Mouse (Mus musculus) heart, embryonic 10.5 days (tissue): ENCODE results near the gene Scrn2. TPM values are rescaled to one million over a fixed set of nuclear protein-coding genes. Genes with fewer than 3 reads are reported as not detected.

ENCODE experiments used
- DNase-seq: peaks from one replicate; pipeline ENCODE4 v3.0.0-alpha.2; 2017; ENCODE audit warnings: low spot score
- H3K27ac ChIP-seq: fragments of 300-500 bp; sonication (generic); 2 replicates; pipeline ENCODE4 v1.5.1; 2016; ENCODE audit warnings: mild to moderate bottlenecking
- H3K27me3 ChIP-seq: fragments of 300-500 bp; sonication (generic); 2 replicates; pipeline ENCODE4 v1.6.1; 2016; ENCODE audit warnings: mild to moderate bottlenecking; ENCODE audit not compliant: poor library complexity, insufficient read depth, severe bottlenecking
- H3K36me3 ChIP-seq: fragments of 300-500 bp; sonication (generic); 2 replicates; pipeline ENCODE4 v1.6.1; 2016; ENCODE audit warnings: mild to moderate bottlenecking, moderate library complexity
- H3K4me1 ChIP-seq: fragments of 300-500 bp; sonication (generic); 2 replicates; pipeline ENCODE4 v1.6.1; 2016; ENCODE audit warnings: mild to moderate bottlenecking
- H3K4me3 ChIP-seq: fragments of 300-500 bp; sonication (generic); 2 replicates; pipeline ENCODE4 v1.5.1; 2016; ENCODE audit warnings: mild to moderate bottlenecking, moderate library complexity
- H3K9me3 ChIP-seq: fragments of 300-500 bp; sonication (generic); 2 replicates; pipeline ENCODE4 v1.6.1; 2016; ENCODE audit warnings: mild to moderate bottlenecking, moderate library complexity
- WGBS: fragments of 180-500 bp; shearing (Covaris S2); methylation state at CpG from one replicate; pipeline ENCODE4 v1.1.7; 2016; 5-methylcytosine and 5-hydroxymethylcytosine counted together
- polyA plus RNA-seq: library from polyadenylated mRNA; unstranded; fragments of >200 nt; fragmentation: Nextera tagmentation; extraction: Ambion mirVana; gene quantifications from 2 replicates; pipeline ENCODE4 v1.2.1, GENCODE M21; 2016

Gene Scrn2
- polyA plus RNA-seq, 1 experiment from 2014 or later, result 30.0 TPM

DNA sequence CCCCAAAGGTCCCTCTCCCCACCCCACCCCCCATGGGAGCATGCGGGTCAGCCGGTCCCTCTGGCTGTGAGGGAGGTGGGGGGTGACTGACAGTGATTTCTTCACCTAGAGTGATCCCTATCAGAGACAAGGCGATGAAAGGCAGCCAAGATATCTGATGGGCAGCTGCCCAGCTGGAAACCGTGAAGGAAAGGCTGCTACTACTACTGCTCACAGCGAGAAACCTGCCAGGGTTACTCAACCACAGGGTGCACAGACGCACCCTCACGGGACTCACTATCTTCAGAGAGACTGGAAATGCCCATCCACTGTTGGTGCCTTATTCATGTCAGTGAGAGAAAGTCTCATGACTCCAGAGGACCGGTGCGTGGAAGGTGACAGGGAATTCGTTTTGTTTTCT, 4.8 kb upstream of the Scrn2 start:
- H3K9me3 ChIP-seq, result no peaks in the 10 kb centered on the region
- no peak overlapping the region for H3K4me3 ChIP-seq
- no peak for DNase-seq
- H3K4me1 ChIP-seq, result peaks cover 33% of the 10 kb centered on the region
- 7% methylated on average over 10 of the region's 10 CpGs for WGBS
- 0 out of 2 replicates have a peak overlapping the region, but pooled peaks have one; percentile 3 for H3K27ac ChIP-seq
- peaks cover 55% of the 10 kb centered on the region for H3K27me3 ChIP-seq
- no peaks in the 10 kb centered on the region for H3K36me3 ChIP-seq

- no peaks in the 10 kb centered on the region for H3K9me3 ChIP-seq
- no peaks in the 10 kb centered on the region for H3K36me3 ChIP-seq
- peaks cover 41% of the 10 kb centered on the region for H3K4me1 ChIP-seq
- H3K27ac ChIP-seq, result peak overlapping the region; percentile 82
- peak; percentile 94 for DNase-seq
- WGBS, result 2% methylated on average over 17 of the region's 17 CpGs
- H3K27me3 ChIP-seq, result peaks cover 47% of the 10 kb centered on the region
- H3K4me3 ChIP-seq, result peak overlapping the region; percentile 50
Observed at GRCm38 (mm10) chr11:97025721-97026344, 3.9 kb upstream of the Scrn2 start.

DNA sequence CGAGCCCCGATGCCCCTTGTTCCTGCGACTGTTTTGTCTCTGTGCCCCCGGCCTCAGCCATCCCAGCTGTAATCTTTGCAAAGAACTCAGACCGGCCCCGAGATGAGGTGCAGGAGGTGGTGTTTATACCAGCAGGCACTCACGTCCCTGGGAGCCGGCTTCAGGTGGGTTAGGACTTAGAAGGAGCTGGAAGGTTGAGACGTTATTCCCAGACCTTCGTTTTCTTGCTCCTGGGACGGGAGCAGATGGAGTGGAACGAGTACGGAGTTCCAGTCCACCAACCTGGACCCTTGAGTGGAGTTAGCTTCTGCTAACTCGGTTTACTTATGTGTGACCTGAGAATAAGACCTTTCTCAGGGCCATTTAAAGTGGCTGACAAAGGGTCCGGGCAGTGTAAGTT, 688 bp downstream of the Scrn2 start:
- Histone ChIP-seq H3K27ac (peak overlapping the region; percentile 89), H3K27me3 (peaks cover 16% of the 10 kb centered on the region; the same call in 1 of the 2 replicates), H3K4me3 (peak overlapping the region; percentile 76), H3K4me1 (peaks cover 28% of the 10 kb centered on the region), H3K9me3 (no peaks in the 10 kb centered on the region), H3K36me3 (peaks cover 21% of the 10 kb centered on the region)
- DNase-seq, result no peak
- WGBS, result 28% methylated on average over 15 of the region's 15 CpGs

GRCm38 (mm10) chr11:97031977-97032376, 2.2 kb downstream of the Scrn2 start:
- Histone ChIP-seq H3K27ac (no peak overlapping the region; the same call in 1 of the 2 replicates), H3K9me3 (no peaks in the 10 kb centered on the region), H3K4me3 (no peak overlapping the region), H3K36me3 (peaks cover 21% of the 10 kb centered on the region), H3K27me3 (0 out of 2 replicates have a peak, but pooled peaks cover 20% of the 10 kb centered on the region), H3K4me1 (peaks cover 20% of the 10 kb centered on the region)
- no peak for DNase-seq
- WGBS, result 65% methylated on average over 12 of the region's 12 CpGs

GRCm38 (mm10) chr11:97032499-97032898, 2.8 kb downstream of the Scrn2 start:
- Histone ChIP-seq H3K27me3 (0 out of 2 replicates have a peak, but pooled peaks cover 20% of the 10 kb centered on the region), H3K36me3 (peaks cover 21% of the 10 kb centered on the region), H3K4me3 (no peak overlapping the region), H3K9me3 (no peaks in the 10 kb centered on the region), H3K27ac (no peak overlapping the region), H3K4me1 (peaks cover 20% of the 10 kb centered on the region)
- DNase-seq, result no peak
- 89% methylated on average over 4 of the region's 4 CpGs for WGBS

DNA sequence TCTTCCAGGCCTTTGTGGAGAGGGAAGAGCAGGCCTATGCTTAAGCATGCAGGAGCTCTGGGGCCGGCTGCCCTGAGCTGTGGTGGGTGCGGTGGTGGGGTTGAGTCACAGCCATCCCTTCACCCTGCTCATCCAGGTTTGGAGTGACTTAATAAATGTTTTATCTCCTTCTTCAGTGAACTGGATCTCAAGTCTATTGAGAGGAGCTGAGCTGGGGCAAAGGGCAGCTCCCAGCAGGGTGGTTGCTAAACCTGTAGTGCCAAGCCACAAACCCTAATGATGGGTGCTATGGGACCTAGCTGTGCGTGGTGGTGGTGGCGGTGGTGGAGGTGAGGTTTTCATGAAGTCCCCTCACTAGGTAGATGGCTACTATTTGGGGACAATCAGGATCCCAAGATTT, 4.0 kb downstream of the Scrn2 start:
- Histone ChIP-seq H3K4me3 (no peak overlapping the region), H3K36me3 (peaks cover 21% of the 10 kb centered on the region), H3K27ac (no peak overlapping the region), H3K27me3 (0 out of 2 replicates have a peak, but pooled peaks cover 20% of the 10 kb centered on the region), H3K4me1 (peaks cover 20% of the 10 kb centered on the region), H3K9me3 (no peaks in the 10 kb centered on the region)
- DNase-seq, result no peak
- 84% methylated on average over 4 of the region's 4 CpGs for WGBS

DNA sequence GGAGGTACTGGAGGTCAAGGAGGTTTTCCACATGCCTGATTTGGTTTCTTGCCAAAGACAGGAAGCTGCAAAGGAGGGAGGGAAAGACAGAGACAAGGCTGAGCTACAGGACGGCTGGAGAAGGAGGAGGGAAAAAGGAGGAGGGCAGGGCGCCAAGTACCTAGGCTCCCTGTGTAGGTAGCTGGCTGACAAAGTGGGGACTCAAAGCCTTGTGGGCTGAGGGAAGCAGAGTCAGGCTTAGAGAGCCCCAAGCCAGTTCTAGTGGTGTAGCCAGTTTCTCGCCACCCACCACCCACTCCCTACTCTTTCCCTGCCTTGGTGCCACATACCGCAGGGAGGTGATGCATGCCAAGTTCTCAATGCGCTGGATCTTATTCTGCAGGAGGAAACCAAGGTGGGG, 6.4 kb downstream of the Scrn2 start:
- H3K4me3 ChIP-seq, result no peak overlapping the region
- no peaks in the 10 kb centered on the region for H3K9me3 ChIP-seq
- 68% methylated on average over 5 of the region's 5 CpGs for WGBS
- peaks cover 21% of the 10 kb centered on the region for H3K36me3 ChIP-seq
- 0 out of 2 replicates have a peak, but pooled peaks cover 20% of the 10 kb centered on the region for H3K27me3 ChIP-seq
- no peak overlapping the region for H3K27ac ChIP-seq
- DNase-seq, result no peak
- H3K4me1 ChIP-seq, result peaks cover 10% of the 10 kb centered on the region

- H3K4me3 ChIP-seq, result no peak overlapping the region
- no peaks in the 10 kb centered on the region for H3K9me3 ChIP-seq
- no peak for DNase-seq
- H3K27ac ChIP-seq, result no peak overlapping the region
- 0 out of 2 replicates have a peak, but pooled peaks cover 8% of the 10 kb centered on the region for H3K27me3 ChIP-seq
- H3K36me3 ChIP-seq, result peaks cover 7% of the 10 kb centered on the region; the same call in 1 of the 2 replicates
- 51% methylated on average over 7 of the region's 7 CpGs for WGBS
- peaks cover 11% of the 10 kb centered on the region for H3K4me1 ChIP-seq
Observed at GRCm38 (mm10) chr11:97038881-97039280, 9.1 kb downstream of the Scrn2 start.

DNA sequence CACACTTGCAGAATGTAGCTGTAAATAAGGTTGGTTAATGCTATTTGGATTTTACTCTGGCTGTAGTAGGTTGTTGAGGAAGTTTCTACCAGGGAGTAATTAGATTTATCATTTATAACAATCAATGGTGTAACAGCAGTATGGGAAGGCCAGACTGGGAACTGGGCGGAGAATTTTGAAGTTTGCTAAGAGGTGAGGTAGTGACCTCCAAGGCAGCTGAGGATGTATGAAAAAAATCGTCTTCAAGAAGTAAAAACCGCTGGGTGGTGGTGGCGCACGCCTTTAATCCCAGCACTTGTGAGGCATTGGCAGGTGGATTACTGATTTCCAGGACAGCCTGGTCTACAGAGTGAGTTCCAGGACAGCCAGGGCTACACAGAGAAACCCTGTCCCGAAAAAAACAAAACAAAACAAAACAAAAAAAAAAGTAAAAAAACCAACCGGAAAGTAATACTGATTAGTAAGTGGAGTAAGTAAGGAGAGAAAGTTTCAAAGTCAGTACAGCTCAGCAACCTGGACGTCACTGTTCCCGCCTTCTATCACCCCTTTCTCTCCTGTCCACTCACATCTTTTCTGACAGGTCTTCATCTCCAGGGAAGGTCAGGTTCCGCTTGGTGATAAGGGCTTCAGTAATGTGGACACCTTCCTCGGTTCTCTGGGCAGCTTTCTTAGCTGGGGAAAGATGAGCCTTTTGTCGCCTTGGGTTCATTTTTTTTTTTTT, 10.7 kb downstream of the Scrn2 start:
- H3K36me3 ChIP-seq, result peaks cover 20% of the 10 kb centered on the region
- no peaks in the 10 kb centered on the region for H3K9me3 ChIP-seq
- 0 out of 2 replicates have a peak, but pooled peaks cover 4% of the 10 kb centered on the region for H3K27me3 ChIP-seq
- peak overlapping the region; percentile 85 for H3K4me3 ChIP-seq
- peaks cover 11% of the 10 kb centered on the region for H3K4me1 ChIP-seq
- no peak overlapping the region for H3K27ac ChIP-seq
- DNase-seq, result no peak
- 42% methylated on average over 12 of the region's 12 CpGs for WGBS

DNA sequence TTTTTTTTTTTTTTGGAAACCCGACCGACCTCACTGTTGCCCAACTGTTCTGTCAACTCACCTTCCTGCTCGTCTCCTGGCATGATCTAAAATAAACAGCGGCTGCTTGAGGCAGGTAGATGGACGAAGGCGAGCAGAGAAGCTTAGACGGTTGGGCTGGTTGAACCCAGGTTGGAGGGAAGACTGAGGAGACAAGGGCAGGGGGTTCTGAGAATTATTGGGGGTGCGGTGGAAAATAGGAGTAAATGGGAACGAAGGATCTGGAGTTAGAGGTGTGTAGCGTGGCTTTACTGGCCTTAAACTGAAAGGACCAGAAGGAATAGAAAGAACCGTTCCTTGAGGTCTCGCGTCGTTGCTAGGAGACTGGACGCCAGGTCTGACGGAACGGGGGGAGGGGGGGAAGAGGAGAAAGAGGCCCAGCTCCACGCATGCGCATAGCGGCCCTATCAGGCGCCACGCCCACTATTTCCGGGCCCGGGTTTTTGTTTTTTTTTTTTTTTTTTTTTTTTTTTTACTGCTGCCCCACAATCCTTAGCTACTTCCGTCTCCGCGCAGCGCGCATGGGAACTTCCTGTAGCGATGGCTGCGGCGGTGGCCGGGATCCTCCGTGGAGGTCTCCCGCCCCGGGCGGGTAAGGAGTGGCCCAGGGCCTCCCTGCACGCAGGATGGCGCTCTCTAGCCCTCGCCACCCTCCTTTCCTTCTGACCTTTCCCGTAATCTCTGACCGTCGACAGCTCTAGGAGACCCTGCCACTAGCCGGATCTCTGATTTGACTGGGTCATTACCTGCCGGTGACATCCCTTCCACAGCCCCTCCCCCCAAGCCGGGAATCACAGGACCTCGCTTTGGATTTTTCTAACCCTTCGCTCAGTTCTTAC, 11.5 kb downstream of the Scrn2 start, which contains the start of the genes Lrrc46 and Mrpl10:
Lrrc46 (minus strand) TSS at position 386 of the 878 bp plus-strand sequence.
Mrpl10 (plus strand) TSS at position 539 of the 878 bp plus-strand sequence.
- H3K36me3 ChIP-seq, result peaks cover 24% of the 10 kb centered on the region
- peak within 1 kb of the TSS; percentile 92 for H3K27ac ChIP-seq
- peak within 1 kb of the TSS; percentile 85 for H3K4me3 ChIP-seq
- DNase-seq, result peak; percentile 95
- under 1% methylated on average over 41 of the region's 48 CpGs for WGBS
- no peaks in the 10 kb centered on the region for H3K9me3 ChIP-seq
- peaks cover 11% of the 10 kb centered on the region for H3K4me1 ChIP-seq
- no peaks in the 10 kb centered on the region for H3K27me3 ChIP-seq

- Histone ChIP-seq H3K4me3 (no peak overlapping the region), H3K27ac (no peak overlapping the region), H3K4me1 (peaks cover 11% of the 10 kb centered on the region), H3K27me3 (no peaks in the 10 kb centered on the region), H3K36me3 (peaks cover 46% of the 10 kb centered on the region), H3K9me3 (no peaks in the 10 kb centered on the region)
- WGBS, result 94% methylated on average over 8 of the region's 8 CpGs
- DNase-seq, result no peak
Observed at GRCm38 (mm10) chr11:97044902-97045301, 15.2 kb downstream of the Scrn2 start.

DNA sequence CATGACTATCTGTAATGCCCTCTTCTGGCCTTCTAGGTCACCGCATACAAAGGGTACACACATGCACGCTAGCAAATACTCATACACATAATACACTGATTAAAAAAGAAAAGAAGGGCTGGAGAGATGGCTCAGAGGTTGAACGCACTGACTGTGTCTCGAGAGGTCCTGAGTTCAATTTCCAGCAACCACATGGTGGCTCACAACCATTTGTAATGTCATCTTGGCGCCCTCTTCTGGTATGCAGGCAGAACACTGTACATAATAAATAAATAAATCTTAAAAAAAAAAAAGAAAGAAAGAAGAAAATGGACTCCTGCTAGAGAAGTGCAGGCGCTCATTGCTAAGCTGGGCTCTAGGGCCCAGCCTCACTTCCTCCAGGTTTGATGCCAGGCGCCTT, 16.1 kb downstream of the Scrn2 start:
- Histone ChIP-seq H3K36me3 (peaks cover 46% of the 10 kb centered on the region), H3K27ac (no peak overlapping the region), H3K27me3 (no peaks in the 10 kb centered on the region), H3K4me3 (no peak overlapping the region), H3K9me3 (no peaks in the 10 kb centered on the region), H3K4me1 (peaks cover 19% of the 10 kb centered on the region)
- WGBS, result 78% methylated on average over 7 of the region's 7 CpGs
- DNase-seq, result no peak
